Mouse (Mus musculus) forebrain, embryonic 15.5 days (tissue): ENCODE data around the gene Spem1. TPM values are rescaled to one million over a fixed set of nuclear protein-coding genes. Genes with fewer than 3 reads are reported as not detected.

Experiments
- ATAC-seq: fragments of 200-750 bp; cut with Nextera tagmentation; replicated peaks from 2 replicates; pipeline ENCODE4 v1.8.0; 2017; ENCODE audit warnings: mild to moderate bottlenecking, moderate TSS enrichment, moderate library complexity
- H3K27ac ChIP-seq: fragments of 300-500 bp; sonication (generic); replicated peaks from 2 replicates; pipeline ENCODE4 v1.5.1; 2015; ENCODE audit warnings: mild to moderate bottlenecking, inconsistent platforms
- H3K27me3 ChIP-seq: fragments of 300-500 bp; sonication (generic); 2 replicates; pipeline ENCODE4 v1.6.1; 2015; ENCODE audit warnings: inconsistent platforms
- H3K36me3 ChIP-seq: fragments of 300-500 bp; sonication (generic); 2 replicates; pipeline ENCODE4 v1.6.1; 2015; ENCODE audit warnings: mild to moderate bottlenecking, inconsistent platforms
- H3K4me1 ChIP-seq: fragments of 300-500 bp; sonication (generic); 2 replicates; pipeline ENCODE4 v1.6.1; 2015; ENCODE audit warnings: inconsistent platforms
- H3K4me2 ChIP-seq: fragments of 300-500 bp; sonication (generic); replicated peaks from 2 replicates; pipeline ENCODE4 v1.6.1; 2015; ENCODE audit warnings: mild to moderate bottlenecking, inconsistent platforms
- H3K4me3 ChIP-seq: fragments of 300-500 bp; sonication (generic); 2 replicates; pipeline ENCODE4 v1.5.1; 2015; ENCODE audit warnings: mild to moderate bottlenecking, inconsistent platforms
- H3K9ac ChIP-seq: fragments of 300-500 bp; sonication (generic); replicated peaks from 2 replicates; pipeline ENCODE4 v1.6.1; 2015; ENCODE audit warnings: mild to moderate bottlenecking, inconsistent platforms
- H3K9me3 ChIP-seq: fragments of 300-500 bp; sonication (generic); 2 replicates; pipeline ENCODE4 v1.6.1; 2016; ENCODE audit warnings: inconsistent platforms
- WGBS: fragments of 180-500 bp; shearing (Covaris S2); methylation state at CpG from one replicate; pipeline ENCODE4 v1.1.7; 2015; ENCODE audit warnings: mixed read lengths; 5-methylcytosine and 5-hydroxymethylcytosine counted together
- polyA plus RNA-seq: library from polyadenylated mRNA; unstranded; fragments of >200 nt; fragmentation: Nextera tagmentation; extraction: Ambion mirVana; gene quantifications from 2 replicates; pipeline ENCODE4 v1.2.1, GENCODE M21; 2015

The Spem1 gene
- polyA plus RNA-seq, 1 experiment from 2014 or later: 0.33 TPM

DNA sequence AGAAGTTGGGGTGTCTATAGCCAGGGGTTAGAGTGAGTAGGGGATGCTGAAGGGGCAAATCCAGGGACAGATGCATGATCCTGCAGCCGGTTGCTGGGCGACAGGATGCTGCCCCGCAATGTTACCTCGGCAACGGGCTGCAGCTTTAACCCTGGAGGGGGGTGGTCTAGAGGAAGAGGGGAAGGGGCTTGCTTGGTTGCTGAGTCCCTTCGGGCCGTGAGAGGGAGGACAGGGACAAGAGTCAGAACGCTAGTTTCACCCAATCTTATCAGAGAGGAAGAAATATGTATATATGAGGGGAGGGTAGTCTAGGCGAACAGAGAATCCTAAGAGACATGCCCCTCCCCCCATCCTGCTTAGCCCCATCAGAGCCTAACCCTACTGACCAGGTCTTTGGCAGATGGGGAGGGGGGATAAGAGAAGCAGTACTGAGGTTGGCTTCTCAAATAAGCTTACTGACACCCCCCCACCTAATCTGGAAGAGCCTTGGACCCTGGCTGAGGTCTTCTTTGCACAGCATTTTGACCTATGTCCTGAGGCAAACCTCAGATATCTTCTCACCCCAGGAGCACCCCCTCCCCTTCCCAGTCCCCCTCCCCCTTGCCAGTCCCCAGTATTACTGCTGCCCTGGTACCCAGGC lies 13.5 kb upstream of the Spem1 start:
- WGBS: 2% methylated on average over 9 of the region's 9 CpGs
- Histone ChIP-seq H3K4me2 (peak overlapping the region; percentile 96), H3K4me1 (peaks cover 52% of the 10 kb centered on the region), H3K36me3 (peaks cover 19% of the 10 kb centered on the region), H3K9ac (peak overlapping the region; percentile 94), H3K27ac (peak overlapping the region; percentile 58), H3K4me3 (peak overlapping the region; percentile 95), H3K9me3 (no peaks in the 10 kb centered on the region), H3K27me3 (no peaks in the 10 kb centered on the region)
- ATAC-seq: no peak

DNA sequence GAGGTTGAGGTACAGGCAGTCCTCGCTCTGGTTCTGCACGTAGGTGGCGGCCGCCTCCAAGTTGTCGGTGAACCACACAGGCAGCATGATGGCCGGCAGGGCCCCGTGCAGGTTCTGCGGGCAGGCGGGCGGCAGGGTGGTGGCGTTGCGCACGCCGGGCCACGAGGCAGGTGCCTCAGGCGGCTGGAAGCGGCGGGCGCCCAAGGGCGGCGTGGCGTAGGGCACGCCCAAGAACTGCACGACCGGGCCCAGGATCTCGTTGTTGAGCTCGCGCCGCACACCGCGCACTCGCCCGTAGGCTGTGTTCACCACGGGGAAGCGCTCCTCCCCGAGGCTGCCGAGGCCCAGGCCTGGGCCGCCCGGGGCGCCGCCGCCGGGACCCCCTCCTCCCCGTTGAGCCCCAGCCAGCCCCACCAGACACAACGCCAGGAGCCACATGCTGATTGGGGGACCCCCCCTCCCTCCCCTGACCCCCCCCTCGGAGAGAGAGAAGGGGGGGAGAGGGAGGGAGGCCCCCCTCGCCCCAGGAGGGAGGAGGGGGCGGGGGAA lies 12.1 kb upstream of the Spem1 start:
- peaks cover 46% of the 10 kb centered on the region for H3K4me1 ChIP-seq
- 4% methylated on average over 45 of the region's 48 CpGs for WGBS

GRCm38 (mm10) chr11:69833554-69833953 lies 11.6 kb upstream of the Spem1 start:
- Histone ChIP-seq H3K27me3 (no peaks in the 10 kb centered on the region), H3K9ac (peak overlapping the region; percentile 94), H3K4me3 (peak overlapping the region; percentile 95), H3K9me3 (no peaks in the 10 kb centered on the region), H3K27ac (peak overlapping the region; percentile 58), H3K4me2 (peak overlapping the region; percentile 96), H3K36me3 (peaks cover 25% of the 10 kb centered on the region), H3K4me1 (peaks cover 42% of the 10 kb centered on the region)
- ATAC-seq: no peak
- WGBS: 47% methylated on average over 8 of the region's 8 CpGs

More for the DNA sequence above, 12.1 kb upstream of the Spem1 start:
- no peaks in the 10 kb centered on the region for H3K27me3 ChIP-seq
- no peak for ATAC-seq
- peak overlapping the region; percentile 96 for H3K4me2 ChIP-seq
- H3K27ac ChIP-seq: peak overlapping the region; percentile 58
- H3K9me3 ChIP-seq: no peaks in the 10 kb centered on the region
- H3K36me3 ChIP-seq: peaks cover 22% of the 10 kb centered on the region
- H3K4me3 ChIP-seq: peak overlapping the region; percentile 95
- peak overlapping the region; percentile 94 for H3K9ac ChIP-seq

GRCm38 (mm10) chr11:69828832-69829231 lies 6.9 kb upstream of the Spem1 start:
- no peak overlapping the region for H3K4me3 ChIP-seq
- 58% methylated on average over 5 of the region's 5 CpGs for WGBS
- H3K9ac ChIP-seq: no peak overlapping the region
- H3K36me3 ChIP-seq: peaks cover 68% of the 10 kb centered on the region
- H3K4me1 ChIP-seq: peaks cover 15% of the 10 kb centered on the region
- no peaks in the 10 kb centered on the region for H3K9me3 ChIP-seq
- no peaks in the 10 kb centered on the region for H3K27me3 ChIP-seq
- no peak overlapping the region for H3K4me2 ChIP-seq
- H3K27ac ChIP-seq: no peak overlapping the region
- ATAC-seq: no peak

GRCm38 (mm10) chr11:69823456-69823855 lies 1.5 kb upstream of the Spem1 start:
- no peak for ATAC-seq
- 78% methylated on average over 2 of the region's 2 CpGs for WGBS
- Histone ChIP-seq H3K36me3 (peaks cover 42% of the 10 kb centered on the region), H3K27me3 (no peaks in the 10 kb centered on the region), H3K4me3 (no peak overlapping the region), H3K4me1 (no peaks in the 10 kb centered on the region), H3K27ac (no peak overlapping the region), H3K4me2 (no peak overlapping the region), H3K9me3 (no peaks in the 10 kb centered on the region), H3K9ac (no peak overlapping the region)

DNA sequence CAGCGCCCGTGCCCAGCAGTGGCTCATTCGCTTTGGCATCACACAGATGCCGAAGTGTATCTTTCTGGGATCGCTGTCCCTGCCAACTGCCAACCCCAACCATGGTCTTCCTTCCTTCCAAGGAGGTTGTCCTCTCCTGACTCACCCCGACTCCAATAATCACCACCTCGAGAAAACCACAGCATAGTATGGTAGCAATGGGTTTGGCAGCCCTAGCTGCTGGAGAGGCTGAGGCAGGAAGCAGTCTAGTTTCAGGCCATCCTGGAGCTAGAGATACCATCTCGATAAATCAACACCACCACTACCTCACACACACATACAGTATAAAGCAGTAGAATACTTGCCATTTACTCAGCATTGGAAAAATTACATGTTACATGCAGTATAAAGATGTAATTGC lies 3.1 kb downstream of the Spem1 start:
- no peaks in the 10 kb centered on the region; the same call in 1 of the 2 replicates for H3K36me3 ChIP-seq
- H3K9me3 ChIP-seq: no peaks in the 10 kb centered on the region
- WGBS: 93% methylated on average over 8 of the region's 8 CpGs
- no peaks in the 10 kb centered on the region for H3K4me1 ChIP-seq
- H3K4me3 ChIP-seq: no peak overlapping the region
- no peaks in the 10 kb centered on the region for H3K27me3 ChIP-seq
- H3K4me2 ChIP-seq: no peak overlapping the region
- no peak for ATAC-seq
- no peak overlapping the region for H3K27ac ChIP-seq
- no peak overlapping the region for H3K9ac ChIP-seq

DNA sequence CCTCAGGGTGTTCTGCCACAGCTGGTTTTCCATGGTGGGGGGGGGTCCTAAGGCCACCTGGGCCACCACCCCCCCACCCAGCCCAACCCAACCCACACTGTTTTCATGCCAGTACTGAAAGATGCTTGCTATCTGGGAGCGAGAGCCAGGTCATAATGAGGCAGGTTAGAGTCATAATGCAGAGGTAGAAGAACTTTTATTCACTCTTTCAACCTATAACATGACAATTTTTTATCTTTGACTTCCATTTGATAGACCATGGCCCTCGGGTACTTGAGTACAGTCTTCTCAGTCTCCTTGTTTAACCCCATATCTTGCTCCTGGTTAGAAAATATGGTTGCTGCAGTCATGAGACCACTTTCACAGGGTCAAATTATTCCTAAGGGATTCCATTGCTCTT lies 3.6 kb downstream of the Spem1 start, which contains the start of gene Spem2:
Gene Spem2, minus strand, starts transcription at position 101 of the 400 bp plus-strand sequence.
- 89% methylated on average over 2 of the region's 2 CpGs for WGBS
- H3K9me3 ChIP-seq: no peaks in the 10 kb centered on the region
- no peak within 1 kb of the TSS for H3K4me2 ChIP-seq
- no peaks in the 10 kb centered on the region for H3K4me1 ChIP-seq
- no peaks in the 10 kb centered on the region for H3K36me3 ChIP-seq
- no peak for ATAC-seq
- H3K4me3 ChIP-seq: no peak within 1 kb of the TSS
- no peak within 1 kb of the TSS for H3K9ac ChIP-seq
- no peaks in the 10 kb centered on the region for H3K27me3 ChIP-seq
- no peak within 1 kb of the TSS for H3K27ac ChIP-seq

DNA sequence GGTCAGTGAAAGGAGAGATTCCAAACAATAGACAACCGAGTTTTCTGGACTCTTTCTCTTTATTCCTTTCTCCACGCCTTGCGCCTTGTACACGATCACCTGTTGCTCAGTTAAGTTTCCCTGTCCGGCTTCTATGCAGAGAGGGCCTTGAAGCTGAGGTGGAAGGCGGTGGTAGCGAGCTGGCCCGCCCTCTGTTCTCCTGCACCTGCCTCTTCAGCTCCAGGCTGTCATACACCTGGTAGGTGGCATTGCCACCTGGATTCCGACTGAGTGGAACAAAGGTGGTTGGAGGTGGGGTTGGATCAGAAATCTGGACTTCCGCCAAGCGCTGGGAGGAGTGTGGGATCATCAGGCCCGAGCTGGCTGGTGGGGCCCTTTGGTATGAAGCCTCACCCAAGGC lies 5.5 kb downstream of the Spem1 start:
- Histone ChIP-seq H3K36me3 (no peaks in the 10 kb centered on the region), H3K9ac (no peak overlapping the region), H3K27me3 (no peaks in the 10 kb centered on the region), H3K4me2 (no peak overlapping the region), H3K27ac (no peak overlapping the region), H3K4me1 (no peaks in the 10 kb centered on the region), H3K9me3 (no peaks in the 10 kb centered on the region), H3K4me3 (no peak overlapping the region)
- no peak for ATAC-seq
- WGBS: 94% methylated on average over 12 of the region's 12 CpGs

- no peak within 1 kb of the TSS for H3K4me3 ChIP-seq
- H3K9ac ChIP-seq: no peak within 1 kb of the TSS
- no peaks in the 10 kb centered on the region for H3K9me3 ChIP-seq
- H3K36me3 ChIP-seq: no peaks in the 10 kb centered on the region
- no peak for ATAC-seq
- no peak within 1 kb of the TSS for H3K27ac ChIP-seq
- WGBS: 65% methylated on average over 10 of the region's 10 CpGs
- no peaks in the 10 kb centered on the region for H3K27me3 ChIP-seq
- no peak within 1 kb of the TSS for H3K4me2 ChIP-seq
- no peaks in the 10 kb centered on the region for H3K4me1 ChIP-seq
Observed at GRCm38 (mm10) chr11:69815155-69815554, 6.8 kb downstream of the Spem1 start, which contains the start of gene Gm39566. TSS of gene Gm39566 (minus strand) at chr11:69815298.

DNA sequence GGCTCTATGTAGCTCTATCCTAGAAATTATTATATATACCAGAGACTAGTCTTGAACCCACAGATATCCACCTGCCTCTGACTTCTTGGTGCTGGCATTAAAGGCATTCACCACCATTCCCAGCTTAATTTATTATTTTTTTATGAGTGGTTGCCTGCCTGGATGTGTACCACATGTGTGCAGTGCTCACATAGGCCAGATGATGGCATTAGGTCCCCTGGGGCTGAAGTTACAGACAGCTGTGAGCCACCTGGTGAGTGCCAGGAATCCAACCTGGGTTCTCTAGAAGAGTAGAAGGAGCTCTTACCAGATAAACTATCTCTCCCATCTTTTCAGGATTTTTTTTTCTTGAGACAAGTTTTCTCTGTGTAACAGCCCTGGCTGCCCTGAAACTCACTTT lies 11.7 kb downstream of the Spem1 start:
- no peaks in the 10 kb centered on the region for H3K9me3 ChIP-seq
- H3K9ac ChIP-seq: no peak overlapping the region
- H3K36me3 ChIP-seq: no peaks in the 10 kb centered on the region
- ATAC-seq: no peak
- H3K27ac ChIP-seq: no peak overlapping the region
- no peak overlapping the region for H3K4me2 ChIP-seq
- 0 out of 2 replicates have a peak, but pooled peaks cover 3% of the 10 kb centered on the region for H3K4me1 ChIP-seq
- no peak overlapping the region for H3K4me3 ChIP-seq
- H3K27me3 ChIP-seq: peaks cover 11% of the 10 kb centered on the region

- H3K4me3 ChIP-seq: no peak overlapping the region
- H3K27ac ChIP-seq: no peak overlapping the region
- no peaks in the 10 kb centered on the region for H3K36me3 ChIP-seq
- WGBS: 86% methylated on average over 2 of the region's 2 CpGs
- H3K4me2 ChIP-seq: no peak overlapping the region
- peaks cover 19% of the 10 kb centered on the region for H3K27me3 ChIP-seq
- no peak for ATAC-seq
- H3K9ac ChIP-seq: no peak overlapping the region
- H3K4me1 ChIP-seq: peaks cover 29% of the 10 kb centered on the region
- H3K9me3 ChIP-seq: no peaks in the 10 kb centered on the region
Observed at GRCm38 (mm10) chr11:69807641-69808040, 14.3 kb downstream of the Spem1 start.

DNA sequence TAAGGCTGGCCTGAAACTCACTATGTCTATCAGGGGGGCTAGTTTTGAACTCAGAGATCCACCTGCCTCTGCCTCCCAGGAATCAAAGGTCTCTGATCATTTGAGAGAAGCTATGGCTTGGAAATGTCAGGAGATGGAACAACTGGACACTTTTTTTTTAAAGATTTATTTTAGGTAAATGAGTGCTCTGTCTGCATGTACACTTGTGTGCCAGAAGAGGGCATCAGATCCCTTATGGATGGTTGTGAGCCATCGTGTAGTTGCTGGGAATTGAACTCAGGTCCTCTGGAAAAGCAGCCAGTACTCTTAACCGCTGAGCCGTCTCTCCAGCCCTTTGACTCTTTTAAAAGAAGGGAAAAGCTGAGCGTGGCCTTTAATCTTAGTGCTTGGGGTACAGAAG lies 15.6 kb downstream of the Spem1 start:
- Histone ChIP-seq H3K27ac (no peak overlapping the region), H3K4me3 (no peak overlapping the region), H3K4me2 (no peak overlapping the region), H3K9ac (no peak overlapping the region), H3K36me3 (no peaks in the 10 kb centered on the region), H3K4me1 (peaks cover 42% of the 10 kb centered on the region), H3K9me3 (no peaks in the 10 kb centered on the region), H3K27me3 (peaks cover 19% of the 10 kb centered on the region)
- no peak for ATAC-seq
- WGBS: 84% methylated on average over 4 of the region's 4 CpGs
